Mouse (Mus musculus) intestine, embryonic 14.5 days (tissue): ENCODE results near the gene Prkcg. TPM values are rescaled to one million over a fixed set of nuclear protein-coding genes. Genes with fewer than 3 reads are reported as not detected.
A peak's percentile ranks its signal among the peaks of the same experiment; 100 is the strongest.

Experiments
- ATAC-seq: fragments of 200-750 bp; cut with Nextera tagmentation; replicated peaks from 2 replicates; pipeline ENCODE4 v1.8.0; 2017; ENCODE audit warnings: low read depth, moderate number of reproducible peaks, moderate TSS enrichment, moderate library complexity; ENCODE audit not compliant: low FRiP score, low TSS enrichment
- DNase-seq: peaks from one replicate; pipeline ENCODE4 v3.0.0-alpha.2; 2018; ENCODE audit warnings: low spot score
- H3K27ac ChIP-seq: fragments of 300-500 bp; sonication (generic); 2 replicates; pipeline ENCODE4 v1.5.1; 2014; ENCODE audit warnings: low read depth, mild to moderate bottlenecking, control low read depth
- H3K27me3 ChIP-seq: fragments of 300-500 bp; sonication (generic); replicated peaks from 2 replicates; pipeline ENCODE4 v1.6.1; 2014; ENCODE audit warnings: low read length, control low read depth; ENCODE audit not compliant: control insufficient read depth, insufficient read depth
- H3K36me3 ChIP-seq: fragments of 300-500 bp; sonication (generic); 2 replicates; pipeline ENCODE4 v1.6.1; 2014; ENCODE audit warnings: low read length, control low read depth; ENCODE audit not compliant: control insufficient read depth, insufficient read depth
- H3K4me1 ChIP-seq: fragments of 300-500 bp; sonication (generic); replicated peaks from 2 replicates; pipeline ENCODE4 v1.6.1; 2014; ENCODE audit warnings: low read length, control low read depth, mixed read lengths; ENCODE audit not compliant: control insufficient read depth, insufficient read depth
- H3K4me2 ChIP-seq: fragments of 300-500 bp; sonication (generic); 2 replicates; pipeline ENCODE4 v1.6.1; 2014; ENCODE audit warnings: low read length
- H3K4me3 ChIP-seq: fragments of 300-500 bp; sonication (generic); 2 replicates; pipeline ENCODE4 v1.5.1; 2014; ENCODE audit warnings: low read depth, low read length, control low read depth, mixed read lengths
- H3K9ac ChIP-seq: fragments of 300-500 bp; sonication (generic); 2 replicates; pipeline ENCODE4 v1.6.1; 2014; ENCODE audit warnings: mild to moderate bottlenecking, low read length
- H3K9me3 ChIP-seq: fragments of 300-500 bp; sonication (generic); 2 replicates; pipeline ENCODE4 v1.6.1; 2016; ENCODE audit warnings: low read length, control low read depth; ENCODE audit not compliant: control insufficient read depth
- WGBS: fragments of 180-500 bp; shearing (Covaris S2); extraction: QIAGEN DNeasy Blood & Tissue Kit; methylation state at CpG from one replicate; pipeline ENCODE4 v1.1.7; 2014; 5-methylcytosine and 5-hydroxymethylcytosine counted together
- polyA plus RNA-seq: library from polyadenylated mRNA; unstranded; fragments of >200 nt; fragmentation: Nextera tagmentation; extraction: Ambion mirVana; gene quantifications from 2 replicates; pipeline ENCODE4 v1.2.1, GENCODE M21; 2014

Prkcg gene
- polyA plus RNA-seq, 1 experiment from 2014 or later, result 0.70 TPM

DNA sequence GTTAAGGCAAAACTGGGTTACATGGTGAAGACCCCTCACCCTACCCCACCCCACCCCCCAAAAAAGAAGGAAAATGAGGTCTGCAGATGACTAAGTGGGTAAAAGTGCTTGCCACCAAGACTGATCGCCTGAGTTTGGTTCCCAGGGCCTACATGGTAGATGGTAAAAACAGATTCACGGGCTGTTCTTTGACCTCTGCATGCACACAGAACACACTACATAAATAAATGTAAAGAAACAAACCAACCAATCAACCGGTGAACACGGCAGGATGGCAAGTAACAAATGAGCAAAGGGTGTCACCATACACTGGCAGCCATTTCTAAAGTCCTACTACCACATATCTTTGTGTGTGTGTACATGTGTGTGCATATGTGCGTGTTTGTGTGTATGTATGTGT is 59.3 kb downstream of the Prkcg start:
- H3K27me3 ChIP-seq, result no peaks in the 10 kb centered on the region
- H3K36me3 ChIP-seq, result peaks cover 58% of the 10 kb centered on the region
- H3K9me3 ChIP-seq, result no peaks in the 10 kb centered on the region
- H3K4me3 ChIP-seq, result no peak overlapping the region
- no peak for DNase-seq
- no peak overlapping the region for H3K27ac ChIP-seq
- no peaks in the 10 kb centered on the region for H3K4me1 ChIP-seq
- no peak for ATAC-seq
- WGBS, result 76% methylated on average over 5 of the region's 5 CpGs
- no peak overlapping the region for H3K4me2 ChIP-seq
- H3K9ac ChIP-seq, result no peak overlapping the region

DNA sequence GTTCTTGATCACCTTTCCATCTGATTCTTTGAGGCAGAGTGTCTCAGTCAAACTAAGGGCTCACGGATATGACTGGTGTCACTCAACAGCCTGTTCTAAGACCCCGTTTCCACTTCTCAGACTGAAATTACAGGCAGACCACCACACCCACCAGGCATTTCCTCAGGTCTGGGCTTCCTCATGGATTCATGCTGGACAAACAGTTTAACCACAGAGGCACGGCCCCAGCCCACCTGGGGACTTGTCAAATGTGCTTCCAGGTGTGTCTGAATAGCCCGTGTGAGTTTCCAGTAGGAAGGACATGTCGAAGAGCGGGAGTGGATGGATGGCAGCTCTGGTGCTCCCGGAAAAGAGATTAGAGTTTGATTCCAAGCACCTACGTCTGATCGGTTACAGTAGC is 60.8 kb downstream of the Prkcg start:
- Histone ChIP-seq H3K9me3 (no peaks in the 10 kb centered on the region), H3K9ac (no peak overlapping the region), H3K4me1 (no peaks in the 10 kb centered on the region), H3K4me3 (no peak overlapping the region), H3K27ac (no peak overlapping the region), H3K36me3 (peaks cover 54% of the 10 kb centered on the region), H3K27me3 (no peaks in the 10 kb centered on the region), H3K4me2 (no peak overlapping the region)
- DNase-seq (no peak), ATAC-seq (no peak)
- WGBS, result 93% methylated on average over 9 of the region's 9 CpGs

DNA sequence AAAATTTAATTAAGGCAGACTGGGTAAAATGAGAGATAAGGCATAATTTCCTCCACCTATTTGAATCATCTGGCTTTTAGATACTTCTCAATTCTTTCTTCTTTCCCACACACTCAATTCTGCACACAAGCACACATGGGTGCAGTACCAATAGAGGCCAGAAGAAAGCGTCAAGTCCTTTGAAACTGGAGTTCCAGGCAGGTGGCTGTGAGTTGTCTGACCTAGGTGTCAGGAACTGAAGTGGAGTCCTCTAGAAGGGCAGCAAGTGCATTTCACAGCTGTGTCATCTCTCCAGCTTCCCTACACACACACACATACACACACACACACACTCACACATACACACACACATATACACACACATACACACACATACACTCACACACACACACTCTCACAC is 62.6 kb downstream of the Prkcg start:
- ATAC-seq (no peak), DNase-seq (no peak)
- no peak overlapping the region for H3K4me3 ChIP-seq
- H3K4me1 ChIP-seq, result no peaks in the 10 kb centered on the region
- no peaks in the 10 kb centered on the region for H3K27me3 ChIP-seq
- no peak overlapping the region for H3K27ac ChIP-seq
- H3K4me2 ChIP-seq, result no peak overlapping the region
- no peaks in the 10 kb centered on the region for H3K9me3 ChIP-seq
- no peak overlapping the region for H3K9ac ChIP-seq
- H3K36me3 ChIP-seq, result peaks cover 48% of the 10 kb centered on the region
- WGBS, result 100% methylated on average over 1 of the region's 1 CpGs

DNA sequence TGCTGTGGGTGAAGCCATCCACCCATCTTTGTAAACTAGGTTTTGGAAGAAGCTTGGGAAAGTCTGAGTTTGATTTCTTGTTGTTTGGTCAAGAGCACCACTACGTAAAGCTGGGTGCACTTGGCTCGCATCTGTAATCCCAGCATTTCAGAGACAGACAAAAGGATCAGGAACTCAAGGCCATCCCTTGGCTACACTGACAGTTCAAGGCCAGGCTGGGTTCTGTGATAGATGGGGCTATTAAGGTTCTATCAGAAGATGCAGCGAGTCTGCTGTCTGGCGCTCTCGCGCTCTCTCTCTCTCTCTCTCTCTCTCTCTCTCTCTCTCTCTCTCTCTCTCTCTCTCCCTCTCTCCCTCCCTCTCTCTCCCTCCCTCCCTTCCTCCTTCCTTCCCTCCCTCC is 65.9 kb downstream of the Prkcg start:
- Histone ChIP-seq H3K36me3 (peaks cover 23% of the 10 kb centered on the region), H3K4me3 (no peak overlapping the region), H3K27me3 (no peaks in the 10 kb centered on the region), H3K9me3 (no peaks in the 10 kb centered on the region), H3K9ac (no peak overlapping the region), H3K27ac (no peak overlapping the region), H3K4me1 (no peaks in the 10 kb centered on the region), H3K4me2 (no peak overlapping the region)
- ATAC-seq (no peak), DNase-seq (no peak)
- WGBS, result 79% methylated on average over 6 of the region's 6 CpGs

DNA sequence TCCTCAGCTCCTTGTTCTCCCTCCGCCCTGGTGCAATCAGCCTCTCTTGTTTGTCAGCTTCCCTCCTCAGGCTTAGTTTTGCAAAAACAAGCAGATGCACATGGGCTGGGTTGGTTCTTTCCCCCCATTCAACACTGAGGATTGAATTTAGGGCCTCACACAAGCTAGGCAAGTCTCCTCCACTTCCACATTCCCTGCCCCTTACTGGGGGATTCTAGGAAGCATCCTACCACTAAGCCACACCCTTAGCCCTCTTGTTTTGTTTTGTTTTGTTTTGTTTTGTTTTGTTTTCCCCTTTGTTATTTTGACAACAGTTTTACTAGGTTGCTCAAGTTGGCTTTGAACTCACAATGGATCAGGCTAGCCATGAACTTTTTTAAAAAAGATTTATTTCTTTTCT is 71.7 kb downstream of the Prkcg start:
- WGBS, result 100% methylated on average over 1 of the region's 1 CpGs
- DNase-seq, result no peak
- H3K9me3 ChIP-seq, result no peaks in the 10 kb centered on the region
- H3K4me2 ChIP-seq, result no peak overlapping the region
- H3K4me3 ChIP-seq, result no peak overlapping the region
- no peak for ATAC-seq
- H3K36me3 ChIP-seq, result peaks cover 12% of the 10 kb centered on the region; the same call in 1 of the 2 replicates
- H3K4me1 ChIP-seq, result no peaks in the 10 kb centered on the region
- H3K27ac ChIP-seq, result no peak overlapping the region
- H3K9ac ChIP-seq, result no peak overlapping the region
- H3K27me3 ChIP-seq, result no peaks in the 10 kb centered on the region

DNA sequence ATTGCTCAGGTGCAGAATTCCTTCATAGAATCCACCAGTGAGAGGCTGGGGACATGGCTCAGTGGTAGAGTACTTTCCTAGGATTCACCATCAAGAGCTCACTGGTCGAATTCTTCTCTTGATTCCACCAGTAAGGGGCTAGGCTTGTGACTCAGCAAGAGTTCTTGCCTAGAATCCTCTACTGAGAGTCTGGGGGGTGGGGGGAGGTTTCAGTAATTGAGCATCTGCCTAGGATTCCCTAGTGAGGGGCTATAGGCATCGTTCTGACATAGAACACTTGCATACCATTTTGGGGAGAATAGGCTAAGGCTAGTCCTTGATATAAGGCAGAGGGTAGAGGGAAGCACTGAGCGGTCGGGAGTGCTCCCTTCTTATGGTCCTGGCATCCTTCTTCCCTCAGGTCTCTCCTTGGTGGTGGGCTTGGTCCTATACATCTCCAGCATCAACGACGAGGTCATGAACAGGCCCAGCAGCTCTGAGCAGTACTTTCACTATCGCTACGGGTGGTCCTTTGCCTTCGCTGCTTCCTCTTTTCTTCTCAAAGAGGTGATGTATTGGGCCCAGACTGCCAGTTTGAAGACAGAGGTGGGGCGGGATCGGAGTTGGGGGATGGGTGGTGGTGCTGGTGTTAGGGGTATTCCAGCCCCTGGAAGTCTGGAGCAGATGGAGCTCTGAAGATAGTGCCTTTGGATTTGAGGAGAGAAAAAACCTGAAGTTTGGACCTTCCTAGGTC is 76.7 kb downstream of the Prkcg start:
- Histone ChIP-seq H3K36me3 (peaks cover under 1% of the 10 kb centered on the region; the same call in 1 of the 2 replicates), H3K4me3 (no peak overlapping the region), H3K4me1 (0 out of 2 replicates have a peak, but pooled peaks cover 4% of the 10 kb centered on the region), H3K27ac (no peak overlapping the region), H3K9ac (no peak overlapping the region), H3K27me3 (peaks cover 9% of the 10 kb centered on the region; the same call in 1 of the 2 replicates), H3K9me3 (no peaks in the 10 kb centered on the region), H3K4me2 (no peak overlapping the region)
- DNase-seq, result no peak
- WGBS, result 36% methylated on average over 11 of the region's 11 CpGs
- ATAC-seq, result no peak

DNA sequence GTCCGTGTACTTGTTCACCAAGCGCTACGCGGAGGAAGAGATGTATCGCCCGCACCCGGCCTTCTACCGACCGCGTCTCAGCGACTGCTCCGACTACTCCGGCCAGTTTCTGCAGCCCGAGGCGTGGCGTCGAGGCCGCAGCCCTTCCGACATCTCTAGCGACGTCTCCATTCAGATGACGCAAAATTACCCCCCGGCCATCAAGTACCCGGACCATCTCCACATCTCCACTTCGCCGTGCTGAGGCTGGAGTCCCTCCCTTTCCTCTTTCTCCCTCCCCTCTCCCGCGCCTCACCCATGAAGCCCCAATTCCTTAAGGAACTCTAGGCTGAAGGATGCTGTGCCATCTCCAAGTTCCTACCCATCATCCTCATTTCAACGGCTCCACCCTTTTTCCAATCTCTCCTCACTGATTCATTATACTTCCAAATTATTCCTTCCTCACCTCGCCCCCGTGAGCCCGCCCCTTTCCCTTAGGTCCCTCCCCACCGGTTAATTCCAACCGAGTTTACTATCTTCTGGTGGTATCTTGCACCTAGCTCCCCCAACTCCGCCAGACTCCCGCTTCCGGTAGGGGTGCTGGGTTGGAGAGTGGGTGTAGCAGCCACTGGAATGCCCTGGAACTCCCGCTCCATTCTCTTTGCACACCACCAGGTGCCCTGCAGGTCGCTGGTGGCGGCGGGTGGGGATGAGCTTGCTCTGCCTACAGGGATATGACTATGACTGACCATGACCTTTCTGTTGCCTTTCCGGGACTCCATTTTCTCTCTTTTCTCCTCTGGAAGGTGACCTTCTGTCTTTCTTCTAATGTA is 77.9 kb downstream of the Prkcg start:
- no peak overlapping the region for H3K27ac ChIP-seq
- 17% methylated on average over 42 of the region's 42 CpGs for WGBS
- ATAC-seq (no peak), DNase-seq (no peak)
- 0 out of 2 replicates have a peak, but pooled peaks cover 4% of the 10 kb centered on the region for H3K4me1 ChIP-seq
- H3K9me3 ChIP-seq, result no peaks in the 10 kb centered on the region
- H3K4me2 ChIP-seq, result peak overlapping the region; percentile 18; the same call in 1 of the 2 replicates
- H3K36me3 ChIP-seq, result no peaks in the 10 kb centered on the region; the same call in 1 of the 2 replicates
- H3K4me3 ChIP-seq, result no peak overlapping the region
- no peak overlapping the region for H3K9ac ChIP-seq
- H3K27me3 ChIP-seq, result peaks cover 9% of the 10 kb centered on the region; the same call in 1 of the 2 replicates

DNA sequence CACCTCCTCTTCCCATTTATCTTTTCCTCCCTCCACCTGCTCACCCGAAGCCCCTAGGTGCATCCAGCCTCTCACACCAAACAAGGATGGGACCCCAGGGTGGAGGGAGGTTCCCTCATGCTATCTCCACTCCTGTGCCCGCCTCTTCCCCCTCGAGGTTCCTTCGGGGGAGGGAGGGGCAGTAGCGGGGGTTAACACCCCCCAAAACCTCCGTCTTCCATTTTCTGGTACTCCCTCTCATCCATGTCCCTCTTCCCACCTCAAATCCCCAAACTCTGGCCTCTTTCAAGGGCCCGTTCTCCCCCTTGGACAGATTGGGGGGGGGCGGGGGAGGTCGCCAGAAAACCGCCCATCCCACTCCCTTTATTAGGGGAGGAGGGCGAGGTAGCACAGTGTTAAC is 78.6 kb downstream of the Prkcg start:
- 14% methylated on average over 11 of the region's 11 CpGs for WGBS
- no peak overlapping the region for H3K27ac ChIP-seq
- no peak overlapping the region for H3K9ac ChIP-seq
- peak overlapping the region; percentile 18; the same call in 1 of the 2 replicates for H3K4me2 ChIP-seq
- peak; percentile 52 for DNase-seq
- no peak for ATAC-seq
- 0 out of 2 replicates have a peak, but pooled peaks cover 4% of the 10 kb centered on the region for H3K4me1 ChIP-seq
- H3K4me3 ChIP-seq, result no peak overlapping the region
- H3K27me3 ChIP-seq, result peaks cover 9% of the 10 kb centered on the region; the same call in 1 of the 2 replicates
- H3K36me3 ChIP-seq, result no peaks in the 10 kb centered on the region; the same call in 1 of the 2 replicates
- H3K9me3 ChIP-seq, result no peaks in the 10 kb centered on the region
